Mouse (Mus musculus): ENCODE data around the gene Camk2d. TPM values are rescaled to one million over a fixed set of nuclear protein-coding genes. Genes with fewer than 3 reads are reported as not detected.

Gene Camk2d
- polyA plus RNA-seq, 1 experiment from 2014 or later, result 36.6 TPM

GRCm38 (mm10) chr3:126659832-126660564, 63.9 kb downstream of the Camk2d start:
- H3K27me3 ChIP-seq (replicated peaks; ENCODE audit: insufficient read depth, low read length), result no peaks in the 10 kb centered on the region
- H3K9me3 ChIP-seq (ENCODE audit: low read length), result no peaks in the 10 kb centered on the region
- no peak overlapping the region for H3K9ac ChIP-seq (replicated peaks; ENCODE audit: low read depth)
- no peaks in the 10 kb centered on the region for H3K36me3 ChIP-seq (ENCODE audit: insufficient read depth, low read length)
- no peak overlapping the region for H3K4me3 ChIP-seq (ENCODE audit: low read depth, low read length)
- H3K27ac ChIP-seq (ENCODE audit: low read length), result peak overlapping the region; percentile 90
- peak; percentile 86 for DNase-seq (ENCODE audit: low spot score)
- H3K4me2 ChIP-seq (replicated peaks; ENCODE audit: low read depth, low read length), result 0 out of 2 replicates have a peak overlapping the region, but pooled peaks have one; percentile 17
- WGBS, result 49% methylated on average over 8 of the region's 8 CpGs
- TF ChIP-seq EP300 (IDR thresholded peaks at IDR 0.05) (peak; percentile 45), CTCF (IDR thresholded peaks at IDR 0.05) (no peak)
- ATAC-seq, result peak; percentile 64
- peaks cover 21% of the 10 kb centered on the region; the same call in 1 of the 2 replicates for H3K4me1 ChIP-seq (ENCODE audit: insufficient read depth, low read depth, low read length)

- H3K9me3 ChIP-seq (ENCODE audit: low read length), result no peaks in the 10 kb centered on the region
- H3K27ac ChIP-seq (ENCODE audit: low read length), result peak overlapping the region; percentile 90
- H3K4me2 ChIP-seq (replicated peaks; ENCODE audit: low read depth, low read length), result no peak overlapping the region
- no peak overlapping the region for H3K4me3 ChIP-seq (ENCODE audit: low read depth, low read length)
- H3K4me1 ChIP-seq (ENCODE audit: insufficient read depth, low read depth, low read length), result peaks cover 21% of the 10 kb centered on the region; the same call in 1 of the 2 replicates
- ATAC-seq (peak; percentile 68), DNase-seq (ENCODE audit: low spot score) (no peak)
- WGBS, result 61% methylated on average over 2 of the region's 2 CpGs
- TF ChIP-seq CTCF (IDR thresholded peaks at IDR 0.05) (no peak), EP300 (IDR thresholded peaks at IDR 0.05) (no peak)
- H3K27me3 ChIP-seq (replicated peaks; ENCODE audit: insufficient read depth, low read length), result no peaks in the 10 kb centered on the region
- H3K36me3 ChIP-seq (ENCODE audit: insufficient read depth, low read length), result no peaks in the 10 kb centered on the region
- H3K9ac ChIP-seq (replicated peaks; ENCODE audit: low read depth), result no peak overlapping the region
Observed at GRCm38 (mm10) chr3:126660575-126660974, 64.5 kb downstream of the Camk2d start.

- Histone ChIP-seq H3K9ac (replicated peaks; ENCODE audit: low read depth) (no peak overlapping the region), H3K4me1 (ENCODE audit: insufficient read depth, low read depth, low read length) (peaks cover 21% of the 10 kb centered on the region; the same call in 1 of the 2 replicates)
- peak; percentile 96 for ATAC-seq
Observed at GRCm38 (mm10) chr3:126660986-126661385, 64.9 kb downstream of the Camk2d start.

DNA sequence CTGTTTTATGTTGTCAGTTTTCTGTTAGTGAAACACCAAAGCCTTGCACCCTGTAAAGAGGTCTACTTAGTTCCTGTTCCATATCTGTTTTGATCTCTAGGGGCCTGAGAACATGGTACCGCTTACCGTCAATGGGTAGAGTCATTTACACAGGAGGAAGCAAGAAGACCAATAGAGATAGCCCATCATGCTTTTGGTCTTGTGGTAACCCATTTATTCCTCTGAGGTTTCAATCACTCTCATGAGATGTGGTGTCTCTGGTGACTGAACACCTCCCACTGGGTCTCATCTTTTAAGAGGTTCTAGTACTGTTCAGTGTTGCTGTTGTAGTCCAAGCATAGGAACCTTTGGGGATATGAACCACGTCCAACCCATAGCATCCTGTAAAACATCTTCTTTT, 65.8 kb downstream of the Camk2d start:
- peak overlapping the region; percentile 90; the same call in 1 of the 2 replicates for H3K27ac ChIP-seq (ENCODE audit: low read length)
- no peak overlapping the region for H3K4me2 ChIP-seq (replicated peaks; ENCODE audit: low read depth, low read length)
- WGBS, result 83% methylated on average over 3 of the region's 3 CpGs
- H3K4me3 ChIP-seq (ENCODE audit: low read depth, low read length), result no peak overlapping the region
- no peaks in the 10 kb centered on the region for H3K9me3 ChIP-seq (ENCODE audit: low read length)
- TF ChIP-seq CTCF (IDR thresholded peaks at IDR 0.05) (no peak), EP300 (IDR thresholded peaks at IDR 0.05) (no peak)
- H3K27me3 ChIP-seq (replicated peaks; ENCODE audit: insufficient read depth, low read length), result no peaks in the 10 kb centered on the region
- no peak for ATAC-seq
- peaks cover 21% of the 10 kb centered on the region; the same call in 1 of the 2 replicates for H3K4me1 ChIP-seq (ENCODE audit: insufficient read depth, low read depth, low read length)
- no peak overlapping the region for H3K9ac ChIP-seq (replicated peaks; ENCODE audit: low read depth)
- H3K36me3 ChIP-seq (ENCODE audit: insufficient read depth, low read length), result no peaks in the 10 kb centered on the region
- no peak for DNase-seq (ENCODE audit: low spot score)

More at GRCm38 (mm10) chr3:126660986-126661385, 64.9 kb downstream of the Camk2d start:
- no peak overlapping the region for H3K4me3 ChIP-seq (ENCODE audit: low read depth, low read length)
- 60% methylated on average over 6 of the region's 6 CpGs for WGBS
- no peaks in the 10 kb centered on the region for H3K27me3 ChIP-seq (replicated peaks; ENCODE audit: insufficient read depth, low read length)
- peak; percentile 94 for DNase-seq (ENCODE audit: low spot score)
- no peaks in the 10 kb centered on the region for H3K36me3 ChIP-seq (ENCODE audit: insufficient read depth, low read length)
- peak overlapping the region; percentile 90 for H3K27ac ChIP-seq (ENCODE audit: low read length)
- no peak overlapping the region for H3K4me2 ChIP-seq (replicated peaks; ENCODE audit: low read depth, low read length)
- H3K9me3 ChIP-seq (ENCODE audit: low read length), result no peaks in the 10 kb centered on the region
- TF ChIP-seq CTCF (IDR thresholded peaks at IDR 0.05) (no peak), EP300 (IDR thresholded peaks at IDR 0.05) (peak; percentile 94)

DNA sequence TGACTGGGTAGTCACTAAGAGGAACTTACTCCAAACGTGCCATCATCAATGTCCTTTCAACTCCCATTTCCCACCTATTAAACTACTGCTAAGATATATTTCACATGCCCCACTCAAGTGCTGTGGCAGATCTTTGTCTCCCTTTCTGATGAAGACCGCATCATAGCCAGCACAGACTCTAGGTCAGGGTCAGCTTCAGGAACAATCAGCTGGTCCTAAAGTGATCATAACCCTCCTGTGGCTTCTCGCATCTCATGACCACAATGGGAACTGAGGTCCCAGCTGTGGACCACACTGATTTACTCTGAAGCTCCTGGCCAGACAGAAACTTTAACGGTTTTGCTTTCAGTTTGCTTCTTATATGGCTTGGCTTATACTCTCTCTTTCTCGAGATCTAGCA, 67.3 kb downstream of the Camk2d start:
- Histone ChIP-seq H3K36me3 (ENCODE audit: insufficient read depth, low read length) (no peaks in the 10 kb centered on the region), H3K27me3 (replicated peaks; ENCODE audit: insufficient read depth, low read length) (no peaks in the 10 kb centered on the region), H3K9me3 (ENCODE audit: low read length) (no peaks in the 10 kb centered on the region), H3K4me1 (ENCODE audit: insufficient read depth, low read depth, low read length) (peaks cover 28% of the 10 kb centered on the region; the same call in 1 of the 2 replicates), H3K27ac (ENCODE audit: low read length) (no peak overlapping the region), H3K4me2 (replicated peaks; ENCODE audit: low read depth, low read length) (no peak overlapping the region; the same call in 1 of the 2 replicates), H3K4me3 (ENCODE audit: low read depth, low read length) (no peak overlapping the region), H3K9ac (replicated peaks; ENCODE audit: low read depth) (no peak overlapping the region)
- DNase-seq (ENCODE audit: low spot score) (no peak), ATAC-seq (no peak)
- TF ChIP-seq EP300 (IDR thresholded peaks at IDR 0.05) (no peak), CTCF (IDR thresholded peaks at IDR 0.05) (no peak)
- 63% methylated on average over 5 of the region's 5 CpGs for WGBS

DNA sequence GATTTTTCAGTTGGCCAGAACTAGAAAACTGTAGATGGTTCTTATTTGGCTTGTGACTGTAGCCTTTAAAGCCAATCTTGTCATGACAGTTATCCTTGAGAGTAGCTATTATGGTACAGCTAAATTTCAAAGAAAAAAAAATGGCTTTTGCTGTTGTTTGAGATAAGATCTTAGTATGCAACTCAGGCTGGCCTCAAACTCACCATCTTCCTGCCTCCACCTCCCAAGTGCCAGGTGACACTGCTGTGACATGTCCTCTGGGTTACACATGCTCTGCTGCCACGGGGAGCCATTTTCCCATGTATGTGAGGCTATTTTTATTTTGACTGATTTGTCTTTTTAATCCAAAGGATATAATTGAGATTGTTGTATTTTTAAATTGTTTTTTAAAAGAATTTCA, 69.8 kb downstream of the Camk2d start:
- no peaks in the 10 kb centered on the region for H3K9me3 ChIP-seq (ENCODE audit: low read length)
- TF ChIP-seq CTCF (IDR thresholded peaks at IDR 0.05), result no peak
- no peak for TF ChIP-seq EP300 (IDR thresholded peaks at IDR 0.05)
- no peak overlapping the region for H3K9ac ChIP-seq (replicated peaks; ENCODE audit: low read depth)
- no peak overlapping the region for H3K4me2 ChIP-seq (replicated peaks; ENCODE audit: low read depth, low read length)
- H3K4me1 ChIP-seq (ENCODE audit: insufficient read depth, low read depth, low read length), result peaks cover 13% of the 10 kb centered on the region; the same call in 1 of the 2 replicates
- H3K36me3 ChIP-seq (ENCODE audit: insufficient read depth, low read length), result no peaks in the 10 kb centered on the region
- ATAC-seq, result no peak
- no peak overlapping the region for H3K27ac ChIP-seq (ENCODE audit: low read length)
- no peaks in the 10 kb centered on the region for H3K27me3 ChIP-seq (replicated peaks; ENCODE audit: insufficient read depth, low read length)
- no peak overlapping the region for H3K4me3 ChIP-seq (ENCODE audit: low read depth, low read length)
- no peak for DNase-seq (ENCODE audit: low spot score)
- WGBS, result 79% methylated on average over 1 of the region's 1 CpGs
